Mouse (Mus musculus) lung, postnatal 4 days (tissue): ENCODE data around the gene Cyp3a41a.
"Not testable (repeated sequence)": the region's sequence is repeated elsewhere in the genome, so short reads cannot be mapped to it uniquely, and the experiment has no call there.

Experiments
- DNase-seq, 2 experiments: peaks; one replicate each; pipeline ENCODE4 v3.0.0; 2021

The Cyp3a41a gene

GRCm38 (mm10) chr5:145720036-145720435 lies at the start of gene Cyp3a41a:
Gene Cyp3a41a (minus strand): TSS chr5:145720136.
- not testable (repeated sequence) for DNase-seq

GRCm38 (mm10) chr5:145737512-145737911 lies 17.6 kb upstream of the Cyp3a41a start:
- not testable (repeated sequence) for DNase-seq

- not testable (repeated sequence) for DNase-seq
Observed at GRCm38 (mm10) chr5:145714296-145714695, 5.6 kb downstream of the Cyp3a41a start.

- not testable (repeated sequence) for DNase-seq
Observed at GRCm38 (mm10) chr5:145707372-145707771, 12.6 kb downstream of the Cyp3a41a start.

GRCm38 (mm10) chr5:145662007-145662406 lies 57.9 kb downstream of the Cyp3a41a start:
- DNase-seq: no peak

GRCm38 (mm10) chr5:145647779-145648178 lies 72.2 kb downstream of the Cyp3a41a start:
- no peak for DNase-seq
